Mouse (Mus musculus) spleen, postnatal 36 days (tissue): ENCODE measurements around the gene Sprr2i.

Experiments
- DNase-seq, 2 experiments: peaks; one replicate each; pipeline ENCODE4 v3.0.0; 2022; ENCODE audit warnings: low spot score in 2 of 2, mixed read lengths in 1 of 2

Sprr2i gene

DNA sequence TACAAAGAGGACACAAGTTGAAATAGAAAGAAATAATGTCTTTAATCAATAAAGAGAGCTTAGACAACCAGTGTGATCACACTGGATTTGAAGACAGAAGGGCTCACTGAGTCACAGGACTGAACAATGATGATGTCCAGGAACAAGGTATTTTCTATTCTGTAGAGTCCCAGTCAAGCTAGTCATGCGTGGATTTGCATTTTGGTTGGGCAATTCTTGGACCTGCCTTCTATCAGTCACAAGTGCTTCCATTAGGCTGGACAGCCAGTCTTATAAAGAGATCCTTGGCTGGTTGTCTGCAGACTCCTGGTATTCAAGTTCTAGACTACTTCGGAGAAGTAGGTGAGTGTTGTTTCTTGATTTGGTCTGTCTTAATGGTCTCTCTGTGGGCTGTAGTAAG lies at the start of gene Sprr2i:
Gene Sprr2i, plus strand, starts transcription at position 301 of the 400 bp plus-strand sequence.
- no peak for DNase-seq

DNA sequence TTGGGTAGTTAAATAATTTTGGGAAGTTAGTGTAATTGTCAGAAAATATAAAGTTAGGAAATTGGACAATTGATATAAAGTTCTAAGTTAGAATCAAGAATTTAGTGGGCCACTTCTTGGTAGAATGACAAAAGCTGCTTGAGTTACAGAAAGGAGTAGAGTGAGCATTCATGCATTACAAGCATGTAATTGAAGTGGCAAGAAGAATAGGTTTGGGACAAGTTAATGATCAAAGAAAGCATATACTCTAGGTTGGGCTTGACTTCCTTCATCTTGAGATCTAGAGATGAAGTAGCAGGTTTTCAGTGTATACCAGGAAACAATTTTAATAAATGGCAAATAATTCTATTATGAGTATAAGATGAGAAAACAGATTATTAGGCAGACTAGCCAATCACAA lies 46.2 kb upstream of the Sprr2i start:
- DNase-seq, result no peak

DNA sequence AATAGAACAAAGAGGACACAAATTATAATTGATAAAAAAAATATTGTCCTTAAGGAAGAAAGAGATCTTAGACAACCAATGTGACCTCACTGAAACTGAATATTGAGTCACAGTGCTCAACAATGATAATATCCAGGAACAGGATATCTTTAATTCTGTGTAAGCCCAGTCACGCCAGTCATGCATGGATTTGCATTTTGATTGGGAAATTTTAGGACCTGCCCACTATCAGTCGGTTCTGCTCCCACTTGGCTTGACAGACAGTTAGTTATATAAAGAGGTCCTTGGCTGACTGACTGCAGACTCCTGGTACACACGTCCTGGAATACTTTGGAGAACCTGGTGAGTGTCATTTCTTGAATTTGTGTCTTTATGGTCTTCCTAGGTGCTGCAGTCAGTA lies 42.9 kb upstream of the Sprr2i start, which contains the start of gene Sprr2f:
Gene Sprr2f, plus strand, starts transcription at position 301 of the 400 bp plus-strand sequence.
- DNase-seq, result no peak

DNA sequence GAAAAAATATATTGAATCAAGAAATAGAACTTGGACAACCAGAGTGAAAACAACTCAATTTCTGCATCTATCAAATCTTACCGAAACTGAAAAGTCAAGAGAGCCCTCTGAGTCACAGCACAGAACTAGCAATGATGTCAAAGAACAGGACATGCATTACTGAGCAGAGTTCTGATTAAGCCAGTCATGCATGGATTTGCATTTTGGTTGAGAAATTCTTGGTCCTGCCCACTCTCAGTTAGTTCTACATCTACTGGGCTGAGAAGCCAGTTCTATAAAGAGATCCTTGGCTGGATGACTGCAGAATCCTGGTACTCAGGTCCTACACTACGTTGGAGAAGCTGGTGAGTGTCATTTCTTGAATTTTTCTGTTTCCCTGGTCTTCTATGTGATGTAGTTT lies 34.2 kb upstream of the Sprr2i start:
- no peak for DNase-seq

DNA sequence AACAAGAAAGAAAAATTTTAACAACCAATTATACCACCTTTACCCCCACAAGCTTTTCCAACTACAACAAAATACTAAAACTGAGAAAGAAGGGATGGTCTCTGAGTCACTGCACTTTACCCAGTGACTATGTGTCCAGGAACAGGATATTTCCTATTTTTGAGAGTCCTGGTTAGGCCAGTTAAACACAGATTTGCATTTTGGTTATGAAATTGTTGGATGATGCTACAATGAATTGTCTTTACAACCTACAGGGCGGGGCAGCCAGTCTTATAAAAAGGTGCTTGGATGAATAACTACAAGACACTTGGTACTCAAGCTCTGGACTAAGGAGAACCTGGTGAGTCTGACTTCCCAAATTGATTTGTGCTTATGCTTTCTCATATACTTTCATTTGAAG lies 22.4 kb upstream of the Sprr2i start, which contains the start of gene Sprr2h:
Gene Sprr2h, plus strand, starts transcription at position 301 of the 400 bp plus-strand sequence.
- DNase-seq, result no peak

DNA sequence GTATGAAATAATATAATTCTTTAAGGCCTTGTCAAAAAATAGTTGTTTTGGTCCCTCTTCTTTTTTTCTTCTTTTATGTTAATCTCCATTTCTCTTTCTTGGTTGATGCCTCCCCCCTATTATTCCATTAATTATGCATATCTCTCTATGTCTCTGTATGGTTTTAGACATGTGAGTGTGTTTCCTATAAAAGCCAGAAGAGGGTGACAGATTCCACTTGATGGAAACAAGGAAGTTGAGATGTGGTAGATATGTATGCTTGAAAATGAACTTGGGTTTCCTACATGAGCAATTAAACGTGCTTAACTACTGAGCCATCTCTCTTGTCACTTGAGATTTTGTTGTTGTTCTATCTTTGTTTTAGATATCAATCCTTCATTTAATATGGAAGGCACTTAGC lies 13.5 kb upstream of the Sprr2i start:
- DNase-seq, result no peak

DNA sequence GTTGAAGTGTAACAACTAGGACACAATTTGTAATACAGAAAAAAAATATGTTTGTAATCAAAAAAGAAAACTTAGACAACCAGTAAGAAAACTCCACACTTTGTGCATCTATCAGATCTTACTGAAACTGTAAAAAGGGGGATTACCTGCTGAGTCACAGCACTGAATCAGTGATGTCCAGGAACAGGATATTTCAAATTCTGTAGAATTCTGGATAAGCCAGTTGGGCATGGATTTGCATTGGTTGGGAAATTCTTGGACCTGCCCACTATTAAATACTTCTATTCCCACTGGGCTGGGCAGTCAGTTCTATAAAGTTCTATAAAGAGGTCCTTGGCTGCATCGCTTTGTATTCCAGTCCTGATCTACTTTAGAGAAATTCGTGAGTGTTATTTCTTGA lies 10.0 kb downstream of the Sprr2i start, which contains the start of gene Sprr2j-ps:
Gene Sprr2j-ps, plus strand, starts transcription at position 301 of the 400 bp plus-strand sequence.
- DNase-seq, result no peak

DNA sequence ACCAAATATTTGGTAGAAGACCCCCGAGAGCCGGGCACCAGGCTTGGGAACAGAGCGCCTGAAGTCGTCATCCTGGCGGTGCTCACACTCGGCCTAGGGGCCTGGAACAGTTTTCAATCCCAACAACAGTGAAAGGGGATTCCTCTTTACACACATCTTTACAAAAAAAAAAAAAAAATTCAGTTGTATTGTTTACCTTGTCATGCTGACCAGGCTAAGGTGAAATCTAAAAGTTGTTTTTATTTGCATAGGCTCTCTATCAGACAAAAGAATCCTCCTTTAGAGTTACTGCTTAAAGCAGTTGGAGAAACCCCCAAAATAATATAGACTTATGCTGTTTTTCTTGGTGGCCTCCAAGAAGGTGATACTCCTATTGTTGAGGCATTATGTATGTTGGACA lies 21.5 kb downstream of the Sprr2i start, which contains the start of gene Gm9774:
Gene Gm9774, minus strand, starts transcription at position 101 of the 400 bp plus-strand sequence.
- DNase-seq, result no peak

DNA sequence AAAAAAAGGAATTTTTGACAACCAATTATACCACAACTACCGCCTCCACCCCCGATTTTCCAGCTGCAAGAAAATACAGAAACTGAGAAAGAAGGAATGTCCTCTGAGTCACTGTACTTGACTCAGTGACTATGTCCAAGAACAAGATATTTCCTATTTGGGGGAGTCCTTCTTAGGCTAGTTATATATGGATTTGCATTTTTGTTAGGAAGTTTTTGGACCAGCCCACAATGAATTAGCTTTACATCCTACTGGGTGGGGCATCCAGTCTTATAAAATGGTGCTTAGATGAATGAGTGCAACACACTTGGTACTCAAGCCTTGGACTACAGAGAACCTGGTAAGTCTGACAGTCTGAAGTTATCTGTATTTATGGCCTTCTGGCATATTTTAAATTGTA lies 24.5 kb downstream of the Sprr2i start, which contains the start of gene Sprr2k:
Gene Sprr2k, plus strand, starts transcription at position 301 of the 400 bp plus-strand sequence.
- DNase-seq, result no peak

DNA sequence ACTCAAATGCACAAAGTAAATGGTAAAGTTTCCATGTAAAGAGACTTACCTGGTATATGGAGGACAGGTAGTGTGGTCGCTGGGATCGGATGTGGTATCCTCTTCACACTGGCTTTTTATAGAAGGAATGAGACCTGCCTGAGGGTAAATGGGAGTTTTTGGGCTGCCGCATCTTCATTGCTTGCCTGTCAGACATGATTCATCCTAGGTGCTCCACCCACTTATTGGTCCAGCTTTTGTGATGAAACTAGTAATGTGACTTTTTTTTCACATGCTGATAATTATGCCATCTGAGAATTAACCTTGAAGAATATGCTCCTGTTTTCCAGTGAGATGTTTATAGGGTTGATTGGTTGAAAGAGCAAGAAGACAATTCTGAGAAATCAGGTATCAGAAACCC lies 30.9 kb downstream of the Sprr2i start, which contains the start of gene Sprr1b:
Gene Sprr1b, minus strand, starts transcription at position 101 of the 400 bp plus-strand sequence.
- no peak for DNase-seq

DNA sequence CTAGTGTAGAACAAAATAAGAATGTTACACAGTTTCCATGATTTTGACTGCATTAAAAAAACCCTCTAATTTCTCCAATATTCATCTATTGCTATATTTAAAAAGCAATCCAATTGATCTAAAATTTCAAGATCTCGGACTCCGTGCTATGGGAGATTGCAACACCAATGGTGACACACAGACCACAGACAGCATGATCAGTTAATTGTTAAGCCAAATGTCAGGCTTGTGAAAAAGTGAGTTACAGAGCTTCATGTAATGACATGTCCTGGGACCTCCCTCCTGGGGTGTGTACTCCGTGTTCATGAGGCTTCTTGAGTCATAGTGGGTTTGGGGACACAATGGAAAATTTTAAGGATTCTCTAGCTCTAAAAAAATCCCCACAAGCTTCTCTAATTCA lies 32.4 kb downstream of the Sprr2i start:
- no peak for DNase-seq

DNA sequence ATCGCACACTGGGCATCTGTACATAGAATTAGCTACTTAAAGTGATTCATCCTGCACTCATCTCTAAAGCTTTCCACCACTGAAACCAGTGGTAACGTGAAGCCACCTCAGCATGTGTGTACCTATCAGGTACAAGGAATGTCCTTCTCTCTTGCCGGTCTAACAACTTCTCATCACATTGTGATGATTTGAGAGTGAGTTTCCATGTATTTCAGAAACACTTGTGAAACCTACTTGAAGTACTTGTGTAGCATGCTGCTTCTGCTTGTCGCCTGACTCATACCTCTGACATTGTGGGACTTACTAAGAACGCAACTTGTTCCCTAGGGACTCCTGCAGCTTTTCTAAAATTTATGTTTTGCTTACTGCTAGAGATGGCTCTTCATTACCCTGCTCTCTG lies 47.4 kb downstream of the Sprr2i start:
- no peak for DNase-seq

DNA sequence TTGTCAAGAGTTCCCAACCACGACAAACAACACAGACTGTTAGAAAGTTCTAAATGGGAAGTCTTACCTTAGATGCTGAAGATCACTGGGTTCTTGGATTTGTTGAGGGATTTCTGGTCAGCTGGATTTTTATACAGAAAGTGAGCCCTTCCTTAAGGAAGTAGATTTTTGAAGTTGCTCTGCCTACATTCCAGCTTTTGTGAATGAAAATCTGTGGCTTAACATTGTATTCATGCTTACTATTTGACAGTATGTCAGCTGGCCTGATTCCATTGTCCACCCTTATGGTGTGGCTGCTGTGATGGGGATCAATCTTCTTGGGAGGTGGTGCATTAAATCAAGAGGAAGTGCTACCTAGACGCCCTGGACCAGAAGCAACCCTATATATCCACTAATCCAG lies 50.8 kb downstream of the Sprr2i start, which contains the start of gene Sprr3:
Gene Sprr3, minus strand, starts transcription at position 101 of the 400 bp plus-strand sequence.
- no peak for DNase-seq
